Mouse (Mus musculus) kidney, postnatal 25 days (tissue): ENCODE measurements around the gene Erp44.
A peak's percentile ranks its signal among the peaks of the same experiment; 100 is the strongest.

Source experiments
- DNase-seq, 2 experiments: peaks; one replicate each; pipeline ENCODE4 v3.0.0; 2021; ENCODE audit warnings: mixed read lengths in 2 of 2

The Erp44 gene

DNA sequence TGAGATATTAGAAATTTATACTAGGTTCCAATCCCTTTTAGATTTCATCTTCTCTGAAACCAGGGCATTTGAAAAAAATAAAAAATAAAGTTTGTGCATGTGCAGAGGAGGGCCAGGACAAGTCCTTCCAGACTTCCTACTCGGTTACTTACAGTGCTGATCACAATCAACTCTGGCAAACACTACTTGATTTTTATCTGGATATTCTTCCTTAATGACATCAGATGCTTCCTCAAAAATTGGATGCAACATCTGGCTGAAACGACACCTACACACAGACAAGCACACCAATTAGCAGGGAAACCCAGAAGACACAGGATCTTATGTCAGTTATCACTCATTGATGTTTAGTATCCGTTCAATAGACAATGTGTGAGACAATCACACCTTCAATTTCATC lies 42.6 kb downstream of the Erp44 start:
- DNase-seq: no peak

- DNase-seq: no peak
These were observed 52.6 kb downstream of the Erp44 start for GRCm38 (mm10) chr4:48226800-48227199.

DNA sequence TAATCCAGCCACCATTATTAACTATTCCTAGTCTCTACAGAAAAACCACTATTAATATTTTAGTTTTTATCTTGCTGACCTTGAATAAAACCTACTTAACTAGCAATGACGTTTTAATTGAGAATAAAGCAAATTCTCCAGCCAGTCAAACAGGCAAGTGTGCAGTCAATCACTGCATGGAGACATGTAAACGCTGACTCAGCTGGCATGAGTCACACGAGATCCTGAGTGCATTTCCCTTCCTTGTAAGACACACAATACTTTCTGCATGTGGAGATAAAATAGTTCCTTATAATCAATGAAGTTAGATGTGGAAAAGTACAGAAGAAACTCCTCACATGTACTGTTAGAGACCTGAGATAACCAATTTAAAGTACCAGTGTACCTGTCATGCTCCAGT lies 53.8 kb downstream of the Erp44 start:
- no peak for DNase-seq

DNA sequence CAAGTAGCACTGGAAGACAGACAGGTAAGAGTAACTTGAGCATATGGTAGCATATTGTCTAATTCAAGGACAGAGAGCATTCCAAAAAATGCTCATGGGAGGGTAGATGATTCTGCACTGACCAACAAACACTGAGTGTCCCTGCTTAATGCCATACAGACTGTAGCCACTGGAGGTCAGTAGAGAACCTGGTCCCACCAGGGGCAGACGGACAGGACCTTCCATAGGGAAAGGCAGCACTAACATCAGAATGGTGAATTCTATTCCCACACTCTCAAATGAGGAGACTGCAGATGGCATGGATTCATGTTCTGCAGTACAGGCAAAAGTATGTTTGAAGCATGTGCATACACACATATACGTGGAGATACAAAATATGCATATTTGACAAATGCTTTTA lies 54.2 kb downstream of the Erp44 start:
- peak; percentile 63 to 84 for DNase-seq

GRCm38 (mm10) chr4:48203564-48203963 lies 75.8 kb downstream of the Erp44 start:
- no peak for DNase-seq

GRCm38 (mm10) chr4:48198447-48198846 lies 80.9 kb downstream of the Erp44 start:
- no peak for DNase-seq

DNA sequence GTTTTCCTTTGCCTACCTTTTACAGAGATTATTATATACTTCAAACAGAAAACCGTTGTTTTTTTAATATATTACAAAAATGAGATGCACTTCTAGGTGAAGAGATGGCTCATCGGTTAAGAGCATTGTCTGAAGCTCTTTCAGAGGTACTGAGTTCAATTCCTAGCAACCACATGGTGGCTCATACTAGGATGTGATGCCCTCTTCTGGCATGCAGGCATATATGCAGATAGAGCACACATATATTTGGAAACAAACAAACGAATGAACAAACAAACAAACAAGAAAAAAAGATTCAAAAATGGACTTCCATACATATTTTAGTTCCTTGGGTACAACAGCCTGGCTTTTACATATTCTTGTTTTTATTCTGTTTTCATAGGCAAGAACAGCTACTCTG lies 81.4 kb downstream of the Erp44 start:
- DNase-seq: no peak

GRCm38 (mm10) chr4:48182115-48182806 lies 97.1 kb downstream of the Erp44 start:
- no peak for DNase-seq

GRCm38 (mm10) chr4:48181366-48181765 lies 98.0 kb downstream of the Erp44 start:
- DNase-seq: no peak

GRCm38 (mm10) chr4:48180922-48181321 lies 98.4 kb downstream of the Erp44 start:
- DNase-seq: no peak

DNA sequence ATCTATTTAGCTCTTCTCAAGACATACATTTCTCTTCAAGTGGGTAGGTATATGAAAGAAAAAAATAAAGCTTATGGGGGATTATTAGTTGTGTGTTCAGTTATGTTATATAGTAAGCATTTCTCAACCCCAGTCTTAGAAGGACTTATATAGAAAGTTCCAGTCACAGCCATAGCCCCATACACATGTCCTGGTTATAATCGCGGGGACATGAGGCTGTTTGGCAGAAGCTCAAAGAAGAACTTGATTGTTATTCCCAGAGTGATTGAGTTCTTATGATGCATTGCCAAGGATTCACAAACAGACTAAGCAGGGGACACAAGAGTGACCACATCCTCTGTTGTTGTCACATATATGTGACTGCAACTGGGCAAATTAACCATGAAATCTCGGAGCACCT lies 103.7 kb downstream of the Erp44 start:
- no peak for DNase-seq

DNA sequence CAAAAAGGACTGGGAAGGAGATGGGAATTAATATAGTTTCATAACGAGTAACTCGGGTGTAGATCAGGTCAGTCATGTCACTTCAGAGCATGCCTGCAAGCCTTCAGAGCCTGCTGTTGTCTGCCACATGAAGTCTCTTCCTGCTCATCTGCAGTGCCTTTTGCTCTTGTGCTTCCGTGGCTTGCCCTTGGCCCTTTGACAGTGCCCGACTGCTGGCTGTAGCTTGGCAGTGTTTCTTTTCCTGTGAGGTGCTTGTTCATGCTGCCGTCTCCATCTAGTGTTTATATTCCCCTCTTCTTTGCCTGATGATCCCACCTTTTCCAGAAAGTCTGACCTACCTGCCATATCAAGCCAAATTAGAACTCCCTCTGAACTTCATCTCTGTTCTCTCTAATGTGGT lies 115.5 kb downstream of the Erp44 start:
- no peak for DNase-seq

- no peak for DNase-seq
These were observed 119.0 kb downstream of the Erp44 start for GRCm38 (mm10) chr4:48160386-48160785.

DNA sequence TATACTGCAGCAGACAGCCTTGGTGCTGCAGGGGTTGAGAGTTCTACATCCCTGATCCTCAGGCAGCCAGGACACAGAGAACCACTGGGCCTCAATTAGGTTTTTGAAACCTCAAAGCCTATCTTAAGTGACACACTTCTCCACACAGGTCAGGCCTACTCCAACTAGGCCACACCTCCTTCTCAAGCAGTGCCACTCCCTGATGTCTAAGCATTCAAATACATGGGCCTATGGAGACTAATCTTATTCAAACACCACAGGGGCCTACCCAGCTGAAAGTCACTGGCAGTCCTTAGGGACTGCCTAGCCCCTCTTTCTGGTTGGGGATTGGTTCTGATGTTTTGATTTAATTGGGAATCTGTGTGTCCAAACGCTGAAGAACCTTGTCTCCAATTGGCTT lies 123.5 kb downstream of the Erp44 start:
- DNase-seq: no peak

DNA sequence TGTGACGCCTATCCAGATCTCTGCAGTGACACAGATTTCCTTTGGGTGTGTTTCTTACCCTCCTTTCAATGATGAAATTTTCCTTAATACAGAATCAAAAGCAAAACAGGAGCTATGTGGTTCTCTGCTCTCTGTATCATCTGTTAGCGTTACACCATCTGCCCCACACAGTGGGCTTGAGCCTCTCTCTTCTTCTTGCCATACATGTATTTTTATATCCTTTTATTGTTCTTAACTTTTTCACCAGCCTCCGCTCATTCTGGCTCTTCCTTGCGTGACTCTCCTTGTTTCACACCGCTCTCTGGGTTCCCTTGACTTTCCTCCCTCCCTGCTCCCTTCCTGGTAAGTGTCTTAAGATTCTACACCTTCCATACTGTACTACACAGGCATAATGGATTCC lies 126.1 kb downstream of the Erp44 start:
- no peak for DNase-seq

- no peak for DNase-seq
These were observed 129.9 kb downstream of the Erp44 start for GRCm38 (mm10) chr4:48149492-48149891.
